Mouse (Mus musculus) left cerebral cortex, adult 8-10 months (tissue): ENCODE data around the gene Olfr994. TPM values are rescaled to one million over a fixed set of nuclear protein-coding genes. Genes with fewer than 3 reads are reported as not detected.

Source experiments
- DNase-seq, 2 experiments: peaks; one replicate each; pipeline ENCODE4 v3.0.0; 2022; ENCODE audit warnings: low spot score in 2 of 2
- total RNA-seq, 4 experiments: library from RNA; stranded (reverse); gene quantifications; 2 replicates each; pipeline ENCODE4 v1.2.4; 2022

Olfr994 gene
- total RNA-seq: not detected

DNA sequence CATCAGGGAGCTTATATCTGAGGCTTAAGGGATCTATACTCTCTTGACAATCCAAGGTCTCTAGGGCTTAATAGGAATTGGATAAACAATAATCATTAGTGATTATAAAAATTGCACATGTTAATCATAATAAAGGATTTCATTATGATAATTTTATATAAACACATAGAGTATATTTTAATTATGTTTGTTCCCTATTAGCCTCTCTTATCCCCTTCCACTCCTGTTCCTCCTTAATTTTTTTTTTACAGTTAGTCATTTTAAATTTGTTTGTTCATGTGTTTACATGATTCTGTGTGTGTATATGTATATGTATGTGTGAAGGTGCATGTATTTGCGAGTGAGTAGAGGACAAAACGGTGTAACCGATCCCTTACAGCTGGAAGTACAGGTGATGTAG, at the start of gene Olfr994:
TSS of gene Olfr994 (minus strand) at position 101 of the 400 bp plus-strand sequence.
- no peak for DNase-seq

DNA sequence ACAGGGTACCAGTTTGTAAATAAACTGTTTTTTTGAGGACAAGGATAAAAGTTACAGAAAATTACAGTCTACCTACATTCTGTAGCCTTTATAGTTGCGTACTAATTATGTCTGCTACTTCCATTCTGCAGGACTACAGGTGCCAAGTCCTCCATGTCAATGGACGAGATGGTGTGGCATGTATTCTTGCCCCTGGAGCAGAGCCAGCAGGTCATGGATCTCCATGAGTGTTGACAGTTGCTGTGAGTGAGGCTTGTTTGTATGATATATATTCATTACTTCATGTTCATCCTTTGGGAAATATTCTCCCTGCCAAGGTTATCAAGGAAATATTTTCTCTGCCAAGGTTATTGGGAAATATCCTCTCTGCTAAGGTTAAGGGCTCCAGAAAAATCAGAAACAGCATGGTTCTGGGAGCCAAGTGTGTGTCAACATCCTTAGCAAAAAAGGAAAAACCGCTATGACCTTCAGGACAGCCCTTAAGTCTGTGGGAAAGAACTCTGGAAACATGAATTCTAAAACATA, 30.6 kb upstream of the Olfr994 start:
- no peak for DNase-seq

DNA sequence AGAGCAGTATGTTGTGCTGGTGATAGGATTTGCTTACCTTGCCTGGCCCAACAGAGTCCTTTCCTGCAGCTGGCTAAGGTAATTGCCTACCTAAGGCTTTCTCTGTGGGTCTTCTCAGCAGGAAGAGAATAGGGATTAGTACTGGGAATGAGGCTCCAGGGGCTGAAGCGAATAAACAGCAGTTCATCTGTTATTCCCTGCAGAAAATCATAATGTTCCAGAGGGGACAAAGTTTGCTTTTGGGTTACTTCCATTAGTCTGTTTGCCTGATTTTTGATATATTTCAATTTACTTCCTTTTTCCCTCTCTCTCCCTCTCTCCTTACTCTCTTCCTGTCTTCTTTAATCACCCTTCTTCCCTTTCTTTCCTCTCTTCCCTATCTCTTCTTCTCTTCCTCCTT, 7.3 kb upstream of the Olfr994 start, which contains the start of gene Olfr995:
TSS of gene Olfr995 (minus strand) at position 101 of the 400 bp plus-strand sequence.
- DNase-seq: no peak

DNA sequence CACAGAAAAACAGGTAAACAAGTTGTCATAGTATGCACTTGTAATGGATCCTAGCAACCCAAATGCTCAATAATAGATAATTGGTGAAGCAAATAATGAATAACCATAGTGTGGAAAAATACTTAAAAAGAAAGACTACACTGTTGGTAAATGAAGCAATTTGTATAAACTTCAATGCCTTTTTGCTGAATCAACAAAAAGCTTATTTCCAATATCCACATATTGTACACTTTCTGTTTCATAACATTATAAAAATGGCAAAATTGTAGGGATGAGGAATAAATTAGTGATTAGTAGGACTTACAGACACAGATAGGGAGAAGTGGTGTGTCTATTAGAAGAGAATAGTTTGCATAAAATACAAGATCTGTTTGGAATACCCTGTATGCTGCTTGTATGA, 6.3 kb upstream of the Olfr994 start:
- no peak for DNase-seq

DNA sequence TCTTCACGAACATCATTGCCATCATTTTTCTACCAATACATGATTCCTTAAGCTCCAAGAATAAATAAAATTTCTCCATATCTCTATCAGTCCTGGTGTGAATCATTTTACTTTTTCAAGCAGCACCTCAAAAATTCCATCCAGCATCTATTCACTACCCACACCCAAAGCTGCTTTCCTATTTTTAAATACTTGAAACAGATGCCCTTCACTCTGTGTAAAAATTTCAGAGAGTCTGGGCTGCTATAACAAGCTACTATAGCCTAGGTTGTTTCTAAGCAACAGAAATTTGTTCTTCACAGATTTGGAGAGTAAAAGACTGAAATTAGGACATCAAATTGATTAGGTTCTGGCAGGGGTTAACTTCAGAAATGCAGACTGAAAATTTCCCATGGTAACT, 10.4 kb downstream of the Olfr994 start:
- no peak for DNase-seq

DNA sequence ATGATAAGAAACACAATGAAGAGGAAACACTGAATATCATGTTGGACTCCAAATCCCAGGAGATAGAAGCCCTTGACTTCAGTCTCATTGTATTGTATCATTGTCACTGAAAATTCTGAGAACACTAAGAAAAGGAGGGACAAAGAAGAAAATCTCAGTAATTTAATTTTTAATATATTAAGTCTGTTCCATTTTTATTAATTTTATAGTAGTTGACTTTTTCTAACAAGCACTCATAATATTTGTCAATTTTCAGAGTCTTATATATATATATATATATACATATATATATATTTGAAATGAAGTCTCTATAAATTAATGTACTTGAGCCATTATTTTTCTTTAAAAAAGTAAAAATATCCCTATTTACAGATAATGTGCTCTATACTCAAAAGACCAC, 21.5 kb downstream of the Olfr994 start, which contains the start of gene Olfr993:
TSS of gene Olfr993 (minus strand) at position 101 of the 400 bp plus-strand sequence.
- DNase-seq: no peak

DNA sequence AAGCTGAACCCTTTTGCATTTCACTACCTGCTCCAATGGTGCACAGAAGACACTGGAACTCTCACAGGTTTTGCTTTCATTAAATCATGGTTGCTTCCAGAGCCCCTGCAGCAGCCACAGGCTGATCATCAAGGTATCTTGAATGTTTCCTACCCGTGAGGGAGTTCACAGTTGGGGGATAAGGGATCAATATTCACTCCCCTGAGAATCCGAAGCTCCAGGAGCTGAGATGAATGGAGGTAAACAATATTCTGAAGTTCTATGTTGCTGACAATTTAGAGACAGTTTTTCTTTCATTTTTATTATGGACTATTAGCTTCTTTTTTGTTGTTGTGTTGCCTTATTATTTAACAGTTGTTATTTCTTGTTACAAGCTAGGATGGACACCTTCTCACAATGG, 26.9 kb downstream of the Olfr994 start, which contains the start of gene Olfr992:
TSS of gene Olfr992 (minus strand) at position 101 of the 400 bp plus-strand sequence.
- DNase-seq: no peak

Other genes starting within 250 kb of the Olfr994 start
- gene Lrrc55, start 239.3 kb downstream of the Olfr994 start, total RNA-seq: 10 to 100 TPM; 31.0 to 44.8 (median 36.6) TPM
- gene Olfr987, start 97.1 kb downstream of the Olfr994 start, total RNA-seq: not detected
- not detected for gene Olfr988, start 73.2 kb downstream of the Olfr994 start, total RNA-seq
- gene Olfr992, start 27.0 kb downstream of the Olfr994 start, total RNA-seq: not detected
- gene Olfr993, start 21.6 kb downstream of the Olfr994 start, total RNA-seq: not detected
- gene Olfr995, start 7.2 kb upstream of the Olfr994 start, total RNA-seq: not detected
- under 1 TPM in 3 of 4 experiments, not detected in 1; 0.15 to 0.27 (median 0.16) TPM for gene 4833423E24Rik, start 82.6 kb upstream of the Olfr994 start, total RNA-seq
- not detected for gene Olfr996, start 142.8 kb upstream of the Olfr994 start, total RNA-seq
- not detected for gene Olfr998, start 152.5 kb upstream of the Olfr994 start, total RNA-seq
- not detected for gene Olfr1000, start 175.5 kb upstream of the Olfr994 start, total RNA-seq
- not detected for gene Olfr1002, start 214.3 kb upstream of the Olfr994 start, total RNA-seq
- gene Olfr154, start 228.0 kb upstream of the Olfr994 start, total RNA-seq: not detected
- not detected for gene Olfr1006, start 242.3 kb upstream of the Olfr994 start, total RNA-seq